Mouse (Mus musculus): ENCODE results near the gene Cacng4. TPM values are rescaled to one million over a fixed set of nuclear protein-coding genes. Genes with fewer than 3 reads are reported as not detected.
A peak's percentile ranks its signal among the peaks of the same experiment; 100 is the strongest.

Gene Cacng4
- 0.41 and 1.1 TPM in 2 replicates for polyA plus RNA-seq (2016; fragmentation: Nextera tagmentation; extraction: Ambion mirVana)

GRCm38 (mm10) chr11:107794547-107795269 lies at the start of gene Cacng4:
Cacng4 (minus strand) TSS chr11:107794557.
- Histone ChIP-seq H3K27me3 (ENCODE audit: low read depth, poor library complexity, severe bottlenecking) (peaks cover 96% of the 10 kb centered on the region), H3K27ac (peak within 1 kb of the TSS; percentile 70; the same call in 1 of the 2 replicates), H3K9me3 (replicated peaks) (no peaks in the 10 kb centered on the region), H3K4me3 (peak within 1 kb of the TSS; percentile 70), H3K36me3 (no peaks in the 10 kb centered on the region), H3K4me1 (peaks cover 38% of the 10 kb centered on the region)
- peak; percentile 58 for DNase-seq (ENCODE audit: low spot score)
- 9% methylated on average over 62 of the region's 73 CpGs for WGBS

GRCm38 (mm10) chr11:107833351-107834040 lies 39.1 kb upstream of the Cacng4 start:
- no peak for DNase-seq (ENCODE audit: low spot score)
- H3K4me1 ChIP-seq, result no peaks in the 10 kb centered on the region
- 69% methylated on average over 7 of the region's 7 CpGs for WGBS

GRCm38 (mm10) chr11:107817196-107817595 lies 22.8 kb upstream of the Cacng4 start:
- DNase-seq (ENCODE audit: low spot score), result peak; percentile 77
- H3K36me3 ChIP-seq, result no peaks in the 10 kb centered on the region
- peaks cover 32% of the 10 kb centered on the region for H3K27me3 ChIP-seq (ENCODE audit: low read depth, poor library complexity, severe bottlenecking)
- peaks cover 4% of the 10 kb centered on the region; the same call in 1 of the 2 replicates for H3K4me1 ChIP-seq
- H3K27ac ChIP-seq, result no peak overlapping the region
- H3K9me3 ChIP-seq (replicated peaks), result no peaks in the 10 kb centered on the region
- WGBS, result 40% methylated on average over 5 of the region's 5 CpGs
- no peak overlapping the region for H3K4me3 ChIP-seq

More at GRCm38 (mm10) chr11:107833351-107834040, 39.1 kb upstream of the Cacng4 start:
- no peaks in the 10 kb centered on the region for H3K36me3 ChIP-seq
- no peaks in the 10 kb centered on the region for H3K27me3 ChIP-seq (ENCODE audit: low read depth, poor library complexity, severe bottlenecking)
- no peak overlapping the region for H3K4me3 ChIP-seq
- no peak overlapping the region for H3K27ac ChIP-seq
- no peaks in the 10 kb centered on the region for H3K9me3 ChIP-seq (replicated peaks)

GRCm38 (mm10) chr11:107812941-107813648 lies 18.7 kb upstream of the Cacng4 start:
- no peaks in the 10 kb centered on the region for H3K9me3 ChIP-seq (replicated peaks)
- DNase-seq (ENCODE audit: low spot score), result no peak
- peaks cover 53% of the 10 kb centered on the region for H3K27me3 ChIP-seq (ENCODE audit: low read depth, poor library complexity, severe bottlenecking)
- peaks cover 16% of the 10 kb centered on the region; the same call in 1 of the 2 replicates for H3K4me1 ChIP-seq
- H3K36me3 ChIP-seq, result no peaks in the 10 kb centered on the region
- H3K27ac ChIP-seq, result no peak overlapping the region
- H3K4me3 ChIP-seq, result no peak overlapping the region
- WGBS, result 34% methylated on average over 21 of the region's 21 CpGs

- H3K27ac ChIP-seq, result no peak overlapping the region
- H3K27me3 ChIP-seq (ENCODE audit: low read depth, poor library complexity, severe bottlenecking), result peaks cover 60% of the 10 kb centered on the region
- no peak overlapping the region for H3K4me3 ChIP-seq
- no peak for DNase-seq (ENCODE audit: low spot score)
- H3K4me1 ChIP-seq, result peaks cover 16% of the 10 kb centered on the region; the same call in 1 of the 2 replicates
- no peaks in the 10 kb centered on the region for H3K9me3 ChIP-seq (replicated peaks)
- H3K36me3 ChIP-seq, result no peaks in the 10 kb centered on the region
- WGBS, result 31% methylated on average over 4 of the region's 4 CpGs
Observed at GRCm38 (mm10) chr11:107812429-107812828, 18.1 kb upstream of the Cacng4 start.

GRCm38 (mm10) chr11:107808508-107808907 lies 14.2 kb upstream of the Cacng4 start:
- Histone ChIP-seq H3K9me3 (replicated peaks) (no peaks in the 10 kb centered on the region), H3K27me3 (ENCODE audit: low read depth, poor library complexity, severe bottlenecking) (peaks cover 52% of the 10 kb centered on the region), H3K4me3 (no peak overlapping the region), H3K36me3 (no peaks in the 10 kb centered on the region), H3K4me1 (peaks cover 16% of the 10 kb centered on the region; the same call in 1 of the 2 replicates), H3K27ac (no peak overlapping the region)
- DNase-seq (ENCODE audit: low spot score), result peak; percentile 49
- WGBS, result 72% methylated on average over 8 of the region's 8 CpGs

GRCm38 (mm10) chr11:107806058-107806457 lies 11.7 kb upstream of the Cacng4 start:
- Histone ChIP-seq H3K27me3 (ENCODE audit: low read depth, poor library complexity, severe bottlenecking) (peaks cover 35% of the 10 kb centered on the region), H3K4me3 (no peak overlapping the region), H3K4me1 (peaks cover 7% of the 10 kb centered on the region; the same call in 1 of the 2 replicates), H3K9me3 (replicated peaks) (no peaks in the 10 kb centered on the region), H3K27ac (no peak overlapping the region), H3K36me3 (no peaks in the 10 kb centered on the region)
- DNase-seq (ENCODE audit: low spot score), result no peak
- 80% methylated on average over 1 of the region's 1 CpGs for WGBS

- Histone ChIP-seq H3K36me3 (no peaks in the 10 kb centered on the region), H3K4me3 (no peak overlapping the region), H3K4me1 (peaks cover 8% of the 10 kb centered on the region), H3K27ac (no peak overlapping the region), H3K27me3 (ENCODE audit: low read depth, poor library complexity, severe bottlenecking) (peaks cover 54% of the 10 kb centered on the region), H3K9me3 (replicated peaks) (no peaks in the 10 kb centered on the region)
- DNase-seq (ENCODE audit: low spot score), result no peak
- WGBS, result 84% methylated on average over 3 of the region's 3 CpGs
Observed at GRCm38 (mm10) chr11:107801946-107802345, 7.6 kb upstream of the Cacng4 start.

- no peak for DNase-seq (ENCODE audit: low spot score)
- Histone ChIP-seq H3K27me3 (ENCODE audit: low read depth, poor library complexity, severe bottlenecking) (peaks cover 73% of the 10 kb centered on the region), H3K9me3 (replicated peaks) (no peaks in the 10 kb centered on the region), H3K27ac (no peak overlapping the region), H3K36me3 (no peaks in the 10 kb centered on the region), H3K4me3 (no peak overlapping the region), H3K4me1 (peaks cover 20% of the 10 kb centered on the region)
- 29% methylated on average over 9 of the region's 9 CpGs for WGBS
Observed at GRCm38 (mm10) chr11:107799331-107799730, 5.0 kb upstream of the Cacng4 start.

- Histone ChIP-seq H3K27ac (no peak overlapping the region), H3K4me3 (no peak overlapping the region), H3K27me3 (ENCODE audit: low read depth, poor library complexity, severe bottlenecking) (peaks cover 96% of the 10 kb centered on the region), H3K36me3 (no peaks in the 10 kb centered on the region), H3K4me1 (peaks cover 42% of the 10 kb centered on the region), H3K9me3 (replicated peaks) (no peaks in the 10 kb centered on the region)
- DNase-seq (ENCODE audit: low spot score), result no peak
- WGBS, result 22% methylated on average over 7 of the region's 7 CpGs
Observed at GRCm38 (mm10) chr11:107796346-107796745, 2.0 kb upstream of the Cacng4 start.

GRCm38 (mm10) chr11:107795384-107796035 lies 1.2 kb upstream of the Cacng4 start:
- H3K27ac ChIP-seq, result no peak overlapping the region
- DNase-seq (ENCODE audit: low spot score), result no peak
- peaks cover 42% of the 10 kb centered on the region for H3K4me1 ChIP-seq
- H3K27me3 ChIP-seq (ENCODE audit: low read depth, poor library complexity, severe bottlenecking), result peaks cover 100% of the 10 kb centered on the region
- H3K9me3 ChIP-seq (replicated peaks), result no peaks in the 10 kb centered on the region
- 7% methylated on average over 9 of the region's 9 CpGs for WGBS
- H3K36me3 ChIP-seq, result no peaks in the 10 kb centered on the region
- H3K4me3 ChIP-seq, result no peak overlapping the region

GRCm38 (mm10) chr11:107794103-107794493 lies 259 bp downstream of the Cacng4 start:
- H3K4me3 ChIP-seq, result peak overlapping the region; percentile 70
- H3K4me1 ChIP-seq, result peaks cover 34% of the 10 kb centered on the region
- H3K27me3 ChIP-seq (ENCODE audit: low read depth, poor library complexity, severe bottlenecking), result peaks cover 90% of the 10 kb centered on the region
- peak overlapping the region; percentile 70; the same call in 1 of the 2 replicates for H3K27ac ChIP-seq
- no peaks in the 10 kb centered on the region for H3K36me3 ChIP-seq
- peak; percentile 72 for DNase-seq (ENCODE audit: low spot score)
- H3K9me3 ChIP-seq (replicated peaks), result no peaks in the 10 kb centered on the region
- 2% methylated on average over 41 of the region's 41 CpGs for WGBS
